Mouse (Mus musculus) lung, postnatal 0 days (tissue): ENCODE measurements around the gene Plcl1.

Experiments
- CTCF ChIP-seq: IDR thresholded peaks from 2 replicates; pipeline ENCODE4 v1.5.1; 2016; ENCODE audit warnings: antibody characterized with exemption, mild to moderate bottlenecking
- EP300 ChIP-seq: IDR thresholded peaks from 2 replicates; pipeline ENCODE4 v1.6.1; 2016; ENCODE audit warnings: antibody characterized with exemption, mild to moderate bottlenecking, control low read depth

DNA sequence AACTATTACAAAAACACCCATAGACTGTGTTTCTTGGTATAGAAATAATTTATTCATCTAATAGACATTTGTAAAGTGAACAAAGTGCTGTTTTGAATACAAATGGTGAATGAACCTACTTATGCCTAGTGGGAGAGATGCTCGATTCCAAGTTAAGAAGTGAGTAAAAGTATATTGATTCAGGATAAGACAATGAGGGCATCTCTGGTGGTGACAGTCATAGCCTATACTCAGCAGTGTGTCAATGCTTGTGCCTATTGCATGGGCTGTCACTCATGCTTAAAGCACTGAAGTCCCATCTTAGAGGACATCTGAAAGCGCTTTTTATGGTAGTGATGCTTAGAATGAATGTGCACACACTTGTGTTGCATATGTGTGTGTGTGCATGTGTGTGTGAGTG is 226.3 kb downstream of the Plcl1 start:
- TF ChIP-seq CTCF = no peak
- TF ChIP-seq EP300 = no peak
